Mouse (Mus musculus) MEL (cell line): ENCODE results near the gene Maml3. TPM values are rescaled to one million over a fixed set of nuclear protein-coding genes. Genes with fewer than 3 reads are reported as not detected.

Source experiments
- DNase-seq: peaks from one replicate; pipeline ENCODE4 v3.0.0; 2011; ENCODE audit warnings: low read depth, low spot score
- H3K27ac ChIP-seq: 2 replicates; pipeline ENCODE4 v1.5.1; 2012; ENCODE audit warnings: low read depth, mild to moderate bottlenecking, control low read depth, low read length, moderate library complexity; ENCODE audit not compliant: control insufficient read depth
- H3K27me3 ChIP-seq, 2 experiments: fragments of 150-350 bp in 1 of 2; sonication (generic) in 1 of 2; 2 replicates each; pipeline ENCODE4 v1.6.1; 2012; ENCODE audit warnings: low read length in 2 of 2, mild to moderate bottlenecking in 2 of 2, improper control_type of control experiment in 1 of 2, moderate library complexity in 1 of 2; ENCODE audit not compliant: insufficient read depth in 2 of 2, control insufficient read depth in 1 of 2
- H3K36me3 ChIP-seq, 2 experiments: 2 replicates each; pipeline ENCODE4 v1.6.1; 2012 to 2014; ENCODE audit warnings: low read length in 2 of 2, improper control_type of control experiment in 1 of 2, inconsistent platforms in 1 of 2, mild to moderate bottlenecking in 1 of 2; ENCODE audit not compliant: insufficient read depth in 2 of 2, control insufficient read depth in 1 of 2
- H3K4me1 ChIP-seq, 2 experiments: fragments of 150-350 bp in 1 of 2; sonication (generic) in 1 of 2; 2 replicates each; pipeline ENCODE4 v1.6.1; 2012; ENCODE audit warnings: low read length in 2 of 2, improper control_type of control experiment in 1 of 2, mild to moderate bottlenecking in 1 of 2; ENCODE audit not compliant: insufficient read depth in 2 of 2, control insufficient read depth in 1 of 2
- H3K4me3 ChIP-seq, 2 experiments: fragments of 150-350 bp in 1 of 2; sonication (generic) in 1 of 2; 2 replicates each; pipeline ENCODE4 v1.5.1; 2012; ENCODE audit warnings: low read depth in 2 of 2, low read length in 2 of 2, mild to moderate bottlenecking in 2 of 2, moderate library complexity in 2 of 2, control low read depth in 1 of 2, improper control_type of control experiment in 1 of 2; ENCODE audit not compliant: control insufficient read depth in 1 of 2, insufficient read depth in 1 of 2
- H3K79me2 ChIP-seq: 2 replicates; pipeline ENCODE4 v1.6.1; 2012; ENCODE audit warnings: mild to moderate bottlenecking, low read length, moderate library complexity; ENCODE audit not compliant: control insufficient read depth, poor library complexity, insufficient read depth
- H3K9ac ChIP-seq: 2 replicates; pipeline ENCODE4 v1.6.1; 2012; ENCODE audit warnings: low read depth, mild to moderate bottlenecking, control low read depth, low read length, moderate library complexity; ENCODE audit not compliant: control insufficient read depth, poor library complexity, severe bottlenecking
- H3K9me3 ChIP-seq: fragments of 150-350 bp; sonication (generic); replicated peaks from 2 replicates; pipeline ENCODE4 v1.6.1; 2012; ENCODE audit warnings: mild to moderate bottlenecking, low read length, improper control_type of control experiment, moderate library complexity; ENCODE audit not compliant: insufficient read depth
- BHLHE40 ChIP-seq: IDR thresholded peaks from 2 replicates; pipeline ENCODE4 v1.6.1; 2012; ENCODE audit warnings: low read depth, mild to moderate bottlenecking, inconsistent platforms, low read length, improper control_type of control experiment, borderline replicate concordance
- CHD2 ChIP-seq: IDR thresholded peaks from 2 replicates; pipeline ENCODE4 v1.6.1; 2011; ENCODE audit warnings: low read length, improper control_type of control experiment
- CTCF ChIP-seq, 3 experiments: IDR thresholded peaks in 2 of 3; conservative IDR thresholded peaks in 1 of 3; 2 replicates each; pipeline ENCODE4 v1.5.1; 2011 to 2012; ENCODE audit warnings: low read length in 3 of 3, low read depth in 2 of 3, mild to moderate bottlenecking in 2 of 3, improper control_type of control experiment in 1 of 3, inconsistent platforms in 1 of 3, mixed read lengths in 1 of 3, moderate library complexity in 1 of 3; ENCODE audit not compliant: control insufficient read depth in 1 of 3, insufficient read depth in 1 of 3, poor library complexity in 1 of 3, severe bottlenecking in 1 of 3
- ELF1 ChIP-seq: IDR thresholded peaks from 2 replicates; pipeline ENCODE4 v1.6.1; 2014; ENCODE audit warnings: low read depth, mild to moderate bottlenecking, inconsistent platforms, low read length, improper control_type of control experiment, moderate library complexity
- EP300 ChIP-seq, 2 experiments: IDR thresholded peaks; 2 replicates each; pipeline ENCODE4 v1.6.1; 2011; ENCODE audit warnings: improper control_type of control experiment in 2 of 2, low read length in 2 of 2, low read depth in 1 of 2, mild to moderate bottlenecking in 1 of 2
- ETS1 ChIP-seq: IDR thresholded peaks from 2 replicates; pipeline ENCODE4 v1.6.1; 2012; ENCODE audit warnings: low read depth, mild to moderate bottlenecking, inconsistent platforms, low read length, improper control_type of control experiment, moderate library complexity
- GABPA ChIP-seq: IDR thresholded peaks from 2 replicates; pipeline ENCODE4 v1.6.1; 2012; ENCODE audit warnings: low read depth, mild to moderate bottlenecking, inconsistent platforms, low read length, improper control_type of control experiment, moderate library complexity
- JUND ChIP-seq: IDR thresholded peaks from 2 replicates; pipeline ENCODE4 v1.6.1; 2011; ENCODE audit warnings: low read depth, mild to moderate bottlenecking, improper control_type of control experiment, low read length
- MAFK ChIP-seq: IDR thresholded peaks from 2 replicates; pipeline ENCODE4 v1.6.1; 2011; ENCODE audit warnings: low read depth, mild to moderate bottlenecking, low read length, improper control_type of control experiment, borderline replicate concordance
- MAX ChIP-seq: IDR thresholded peaks from 2 replicates; pipeline ENCODE4 v1.6.1; 2011; ENCODE audit warnings: low read length, improper control_type of control experiment
- MEF2A ChIP-seq: IDR thresholded peaks from 2 replicates; pipeline ENCODE4 v1.6.1; 2014; ENCODE audit warnings: low read depth, mild to moderate bottlenecking, inconsistent platforms, low read length, improper control_type of control experiment; ENCODE audit not compliant: poor library complexity, insufficient replicate concordance, severe bottlenecking; ENCODE audit errors: extremely low read depth
- MYB ChIP-seq: IDR thresholded peaks from 2 replicates; pipeline ENCODE4 v1.6.1; 2011; ENCODE audit warnings: mild to moderate bottlenecking, low read depth, low read length, improper control_type of control experiment
- MYC ChIP-seq: IDR thresholded peaks from 2 replicates; pipeline ENCODE4 v1.6.1; 2011; ENCODE audit warnings: low read depth, mild to moderate bottlenecking, low read length, improper control_type of control experiment, moderate library complexity
- NRF1 ChIP-seq: IDR thresholded peaks from 2 replicates; pipeline ENCODE4 v1.6.1; 2014; ENCODE audit warnings: low read depth, mild to moderate bottlenecking, inconsistent platforms, low read length, improper control_type of control experiment, moderate library complexity; ENCODE audit not compliant: poor library complexity, insufficient read depth, severe bottlenecking
- POLR2AphosphoS2 ChIP-seq: IDR thresholded peaks from 2 replicates; pipeline ENCODE4 v1.6.1; 2011; ENCODE audit warnings: low read length, improper control_type of control experiment
- SIN3A ChIP-seq: IDR thresholded peaks from 2 replicates; pipeline ENCODE4 v1.6.1; 2012; ENCODE audit warnings: low read length, improper control_type of control experiment, inconsistent platforms
- SMC3 ChIP-seq: IDR thresholded peaks from 2 replicates; pipeline ENCODE4 v1.6.1; 2011; ENCODE audit warnings: low read depth, low read length, improper control_type of control experiment
- TBP ChIP-seq: IDR thresholded peaks from 2 replicates; pipeline ENCODE4 v1.8.0; 2011; ENCODE audit warnings: low read depth, low read length, improper control_type of control experiment
- polyA plus RNA-seq, 2 experiments: library from polyadenylated mRNA; stranded (reverse) in 1 of 2; unstranded in 1 of 2; fragments of >175 nt in 1 of 2; fragments of >200 nt in 1 of 2; gene quantifications; 2 replicates each; pipeline versions ENCODE4 v1.2.1 to v1.2.4; 2012; ENCODE audit warnings: low replicate concordance in 2 of 2, low read depth in 1 of 2; ENCODE audit not compliant: insufficient read length in 2 of 2, insufficient read depth in 1 of 2, missing spikeins in 1 of 2
- total RNA-seq: library from RNA; depleted of rRNA; stranded (reverse); fragments of 300-350 nt; gene quantifications from 2 replicates; pipeline ENCODE4 v1.2.3, GENCODE M21; 2012

Maml3 gene
- total and polyA plus RNA-seq, 3 experiments, result 2.0 to 4.1 TPM; not detected in 1

GRCm38 (mm10) chr3:51753262-51753661 lies 351.6 kb downstream of the Maml3 start:
- H3K27me3 ChIP-seq, result no peaks in the 10 kb centered on the region
- H3K9me3 ChIP-seq, result no peaks in the 10 kb centered on the region

DNA sequence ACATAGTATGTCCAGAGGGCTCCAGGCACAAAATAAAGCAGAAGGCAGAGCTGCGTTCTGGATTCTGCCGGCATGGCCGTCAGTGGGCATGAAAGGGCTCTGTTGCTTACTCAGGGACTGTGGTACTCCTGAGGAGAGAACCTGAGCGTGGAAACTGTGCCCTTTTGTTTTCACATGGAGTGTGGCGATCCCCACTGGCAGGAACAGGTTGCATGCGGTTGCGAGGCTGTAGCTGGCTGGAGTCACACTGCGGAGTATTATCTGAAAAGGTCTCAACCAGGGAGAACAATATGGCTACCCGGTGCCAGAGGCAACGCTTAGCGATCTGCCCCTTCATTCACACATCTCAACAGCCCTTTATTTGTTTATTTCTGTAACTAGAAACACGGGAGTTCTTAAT lies 353.4 kb downstream of the Maml3 start:
- TF ChIP-seq CTCF (IDR thresholded peaks at IDR 0.05 in 2 of 3, conservative IDR thresholded peaks at IDR 0.05 in 1 of 3; ENCODE audit: control insufficient read depth in 1 of 3, insufficient read depth in 1 of 3, low read depth in 2 of 3, low read length in 3 of 3, poor library complexity in 1 of 3, severe bottlenecking in 1 of 3) (no peak), GABPA (no peak), EP300 (IDR thresholded peaks at IDR 0.05; ENCODE audit: low read depth in 1 of 2, low read length in 2 of 2) (no peak), MYB (no peak), ELF1 (no peak), MEF2A (no peak), BHLHE40 (no peak), MYC (no peak), NRF1 (no peak)
- no peak for DNase-seq
- H3K27me3 ChIP-seq, result no peaks in the 10 kb centered on the region
- H3K79me2 ChIP-seq, result no peaks in the 10 kb centered on the region
- H3K4me1 ChIP-seq, result no peaks in the 10 kb centered on the region
- H3K4me3 ChIP-seq, result no peak overlapping the region
- H3K9ac ChIP-seq, result no peak overlapping the region
- no peak overlapping the region for H3K27ac ChIP-seq
- H3K9me3 ChIP-seq, result no peaks in the 10 kb centered on the region
- no peaks in the 10 kb centered on the region for H3K36me3 ChIP-seq

More at GRCm38 (mm10) chr3:51753262-51753661, 351.6 kb downstream of the Maml3 start:
- H3K36me3 ChIP-seq, result no peaks in the 10 kb centered on the region
- H3K9ac ChIP-seq, result no peak overlapping the region
- no peaks in the 10 kb centered on the region for H3K4me1 ChIP-seq
- no peak overlapping the region for H3K4me3 ChIP-seq
- TF ChIP-seq JUND (no peak), POLR2AphosphoS2 (no peak), MYC (no peak), MAX (no peak), CHD2 (no peak), MAFK (no peak), GABPA (no peak), SMC3 (no peak), SIN3A (no peak), ETS1 (no peak), TBP (no peak)
- DNase-seq, result no peak
- H3K27ac ChIP-seq, result no peak overlapping the region
- no peaks in the 10 kb centered on the region for H3K79me2 ChIP-seq
